Mouse (Mus musculus) cerebellum, postnatal 36 days (tissue): ENCODE measurements around the gene Ganc.

Source experiments
- DNase-seq, 2 experiments: peaks; one replicate each; pipeline ENCODE4 v3.0.0; 2021 to 2022; ENCODE audit warnings: mixed read lengths in 2 of 2

Gene Ganc

DNA sequence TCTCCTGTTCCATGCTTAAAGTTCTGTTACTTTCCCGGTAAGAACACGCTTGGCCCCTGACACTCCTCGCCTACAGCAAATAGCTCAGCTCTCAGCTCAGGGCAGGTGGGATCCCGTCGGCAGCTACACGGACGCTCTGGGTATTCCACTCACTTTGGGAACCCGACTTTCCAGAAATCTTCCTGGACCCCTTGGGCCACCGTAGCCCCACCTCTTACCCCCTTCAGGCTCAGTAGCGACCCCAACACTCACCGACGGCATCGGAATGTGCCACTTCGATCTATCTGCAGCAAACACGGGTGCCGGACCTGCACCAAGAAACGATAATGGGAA is at the start of gene Ganc:
Gene Ganc, plus strand, starts transcription at position 244 of the 333 bp plus-strand sequence.
- no peak for DNase-seq

DNA sequence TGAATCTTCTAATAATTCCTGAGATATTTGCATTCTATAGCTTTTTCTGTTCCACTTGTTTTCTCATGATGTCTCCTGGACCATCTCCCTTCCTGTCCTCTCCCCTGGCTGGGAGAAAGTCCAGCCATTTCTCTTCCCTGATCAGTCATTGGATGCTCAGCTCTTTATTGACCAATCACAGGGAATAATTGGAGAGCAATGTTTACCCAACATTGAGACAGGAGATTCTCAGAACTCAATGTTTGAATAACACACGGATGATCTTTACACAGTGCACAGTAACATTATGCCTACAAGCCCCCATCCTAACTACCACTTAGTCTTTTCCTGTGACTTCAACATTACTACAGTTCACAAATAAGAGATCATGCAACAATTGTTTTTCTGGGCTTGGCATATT is 43.3 kb upstream of the Ganc start:
- no peak for DNase-seq

DNA sequence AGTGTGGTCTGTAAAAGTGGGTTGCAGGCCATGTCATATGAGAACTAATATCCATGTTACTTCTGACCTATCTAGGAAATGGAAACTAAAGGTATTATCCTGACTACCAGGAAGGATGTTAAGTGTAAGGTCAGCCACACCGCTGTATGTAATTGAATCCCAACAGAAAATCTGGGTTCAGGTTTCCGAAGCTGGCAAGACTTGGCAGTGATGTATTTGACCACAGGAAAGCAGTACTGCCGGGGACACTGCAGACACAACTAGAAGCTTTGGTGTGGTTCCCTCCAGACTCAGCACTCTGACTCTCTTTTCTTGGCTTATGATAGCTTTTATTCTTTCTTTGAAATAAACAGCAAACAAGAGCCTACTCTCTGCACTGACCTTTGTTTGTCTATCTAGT is 37.2 kb upstream of the Ganc start:
- no peak for DNase-seq

DNA sequence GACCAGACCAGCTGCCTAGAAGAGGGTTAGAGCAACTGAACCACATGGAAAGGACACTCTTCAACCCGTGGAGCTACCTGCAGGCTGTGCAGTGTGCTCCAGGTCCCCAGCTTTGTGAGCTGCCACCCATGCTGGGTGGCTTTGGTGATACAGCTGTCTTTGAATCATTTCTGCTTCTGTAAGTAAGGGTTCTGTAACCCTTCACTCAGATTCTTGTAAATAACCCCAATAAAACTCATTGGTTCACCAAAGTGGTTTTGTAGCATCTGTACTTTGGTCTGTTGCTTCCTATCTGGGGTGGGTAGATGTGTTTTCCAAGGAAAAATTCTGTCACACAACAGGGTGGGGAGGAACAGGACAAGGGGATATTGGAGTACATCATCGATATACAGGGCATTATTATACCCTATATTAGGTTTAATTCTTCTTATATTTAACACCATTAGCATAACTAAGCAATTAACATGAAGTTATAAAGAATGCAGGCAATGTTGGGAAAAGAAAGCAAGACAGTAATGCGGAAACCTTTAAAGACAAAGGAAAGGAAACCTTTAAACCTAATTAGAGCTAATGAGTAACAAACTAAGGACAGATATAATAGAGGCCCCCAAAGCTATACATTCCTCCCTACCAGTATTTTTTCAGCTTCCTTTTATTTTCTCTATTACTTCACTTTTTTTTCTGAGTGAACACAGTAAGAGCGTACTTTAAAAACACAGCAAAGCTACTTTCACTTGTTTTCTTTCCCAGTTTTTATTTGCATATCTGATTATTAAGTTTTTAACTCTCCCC is 36.1 kb upstream of the Ganc start:
- DNase-seq: no peak

DNA sequence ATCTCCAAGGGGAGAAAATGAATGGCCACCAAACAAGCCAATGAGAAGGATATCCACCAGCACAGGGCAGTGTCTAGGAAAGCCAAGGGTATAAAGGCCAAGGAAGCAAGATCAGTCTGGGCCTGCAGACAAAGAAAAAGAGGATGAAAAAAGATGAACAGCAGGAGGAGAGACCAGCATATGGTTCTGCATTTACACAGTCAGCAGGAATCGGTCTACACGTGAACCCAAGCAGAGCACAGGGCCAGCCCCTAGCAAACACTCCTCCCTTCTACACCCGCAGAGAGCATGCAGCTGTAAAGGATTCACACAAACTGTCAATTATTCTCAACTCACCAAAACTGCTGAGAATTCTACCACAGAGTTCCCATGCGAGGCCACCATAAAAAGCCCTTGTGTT is 29.8 kb upstream of the Ganc start:
- peak; percentile 14 to 34 for DNase-seq

DNA sequence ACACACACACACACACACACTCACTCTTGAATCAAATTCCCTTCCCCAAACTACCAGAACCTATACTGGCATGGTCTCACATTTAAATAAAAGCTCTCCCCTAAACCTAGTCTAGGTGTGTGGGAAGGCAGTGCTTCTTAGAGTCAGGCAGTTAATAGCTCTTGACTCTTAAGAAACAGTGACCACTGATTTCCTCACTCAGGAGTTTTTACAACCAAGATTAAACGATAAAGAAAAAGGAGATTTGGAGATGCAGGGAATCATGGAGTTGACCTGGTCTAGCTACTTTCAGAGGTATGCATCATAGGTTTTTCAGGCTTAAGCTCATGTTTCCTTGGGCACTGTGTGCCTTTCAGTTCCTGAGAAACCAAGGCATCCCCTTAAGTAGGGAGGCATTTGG is 17.4 kb upstream of the Ganc start:
- no peak for DNase-seq

DNA sequence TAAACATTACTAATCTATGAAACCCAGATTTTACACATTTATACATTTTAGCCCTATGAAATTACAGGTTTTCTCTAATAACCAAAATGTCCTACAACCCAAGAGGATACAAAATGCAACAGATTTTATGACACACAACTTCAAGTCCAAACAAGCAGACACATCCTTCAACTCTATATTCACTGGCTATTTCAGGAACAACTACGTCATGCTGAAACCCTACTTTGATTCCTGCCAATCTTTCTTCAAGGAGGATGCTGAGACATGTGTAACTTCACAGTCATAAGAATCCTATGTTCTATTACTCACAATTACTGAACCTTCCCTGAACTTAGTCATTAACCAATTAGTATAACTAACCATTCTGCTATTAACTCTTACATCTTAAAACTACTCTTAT is 16.4 kb upstream of the Ganc start:
- DNase-seq: no peak

DNA sequence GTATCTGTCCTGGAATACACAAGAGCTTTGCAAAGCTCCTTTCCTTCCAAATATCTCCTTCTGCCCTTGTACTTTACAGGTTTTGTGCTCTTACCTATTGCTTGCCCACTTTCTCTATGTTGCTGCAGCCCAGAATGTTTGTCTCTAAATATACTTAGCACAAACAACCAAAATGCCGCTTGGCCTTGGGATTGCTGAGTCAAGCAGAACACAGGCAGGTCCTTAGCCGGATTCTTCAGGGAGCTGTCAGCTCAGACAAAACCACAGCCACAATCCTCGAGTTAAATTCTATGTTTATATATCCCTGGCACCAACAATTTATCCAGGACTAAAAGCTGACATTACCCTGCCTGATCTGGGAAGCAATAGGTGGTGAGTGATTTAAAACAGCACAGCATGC is 14.3 kb upstream of the Ganc start:
- no peak for DNase-seq

DNA sequence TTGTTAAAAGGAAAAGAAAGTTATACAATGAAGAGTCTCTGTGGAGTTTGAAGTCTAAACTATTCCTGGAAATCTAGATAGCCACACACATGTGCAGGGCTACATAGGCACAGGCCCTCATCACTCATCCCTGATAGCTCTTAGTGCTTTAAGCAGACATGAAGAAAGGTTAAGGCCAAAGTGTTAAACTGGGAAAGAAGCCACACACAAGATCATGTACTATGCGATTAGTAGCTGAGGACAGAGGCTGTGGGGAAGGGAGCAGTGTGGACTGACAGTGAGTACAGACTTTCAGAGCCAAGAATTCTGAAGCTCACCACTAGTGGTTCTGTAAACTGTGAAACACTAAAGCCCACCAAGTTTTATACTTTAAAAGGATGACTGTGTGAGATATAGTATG is 12.8 kb upstream of the Ganc start:
- no peak for DNase-seq

DNA sequence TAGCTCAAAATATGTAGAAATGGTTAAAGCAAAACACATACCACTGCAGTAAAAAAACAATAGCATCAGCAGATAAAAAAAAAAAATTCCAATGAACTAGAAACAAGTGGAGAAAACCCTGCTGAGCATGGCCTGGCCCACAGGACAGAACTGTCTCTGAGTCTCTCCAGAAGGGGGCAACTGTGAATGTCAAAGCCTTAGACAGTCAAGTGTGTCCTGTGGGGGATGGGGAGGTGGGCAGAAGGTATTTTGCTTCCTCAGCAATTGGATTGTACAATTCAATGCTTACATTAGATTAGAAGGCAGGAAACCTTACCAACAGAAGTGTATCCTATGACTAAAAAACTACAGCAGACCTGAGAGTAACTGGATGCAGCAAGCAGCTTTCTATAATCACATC is 11.3 kb upstream of the Ganc start:
- no peak for DNase-seq

DNA sequence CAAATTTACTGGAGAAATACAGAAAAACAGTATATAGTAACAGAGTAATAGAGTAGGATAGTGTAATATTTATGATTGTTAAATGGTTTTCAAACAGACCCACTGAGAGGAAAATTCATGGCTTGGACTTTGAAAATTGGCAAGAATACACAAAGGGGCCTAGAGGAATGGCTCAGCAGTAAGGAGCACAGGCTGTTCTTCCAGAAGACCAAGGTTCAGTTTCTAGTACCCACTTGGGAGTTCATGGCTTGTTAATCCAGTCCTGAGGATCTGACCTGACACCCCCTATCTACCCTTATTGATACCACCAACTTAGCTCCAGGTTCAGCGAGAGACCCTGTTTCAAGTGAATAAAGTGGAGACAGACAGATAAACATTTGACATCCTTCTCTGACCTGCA is 5.7 kb upstream of the Ganc start:
- DNase-seq: no peak

DNA sequence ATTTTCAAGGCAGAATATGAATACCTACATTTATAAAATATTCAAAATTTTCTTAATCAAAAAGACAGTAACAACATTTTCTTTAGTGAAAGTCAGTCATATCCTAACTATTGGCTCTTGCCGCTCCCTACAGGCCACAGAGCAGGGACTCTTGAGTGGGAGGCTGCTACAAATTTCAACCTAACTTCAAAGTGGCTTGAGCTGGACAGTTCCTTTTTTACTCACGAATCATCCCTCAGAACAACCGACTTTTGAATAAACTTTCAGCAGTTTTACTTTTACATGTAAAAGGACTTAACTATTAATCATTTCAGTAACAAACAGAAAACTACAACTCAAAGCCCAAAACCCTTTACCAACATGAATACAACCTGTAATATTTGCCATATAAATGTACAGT is 883 bp upstream of the Ganc start:
- no peak for DNase-seq

DNA sequence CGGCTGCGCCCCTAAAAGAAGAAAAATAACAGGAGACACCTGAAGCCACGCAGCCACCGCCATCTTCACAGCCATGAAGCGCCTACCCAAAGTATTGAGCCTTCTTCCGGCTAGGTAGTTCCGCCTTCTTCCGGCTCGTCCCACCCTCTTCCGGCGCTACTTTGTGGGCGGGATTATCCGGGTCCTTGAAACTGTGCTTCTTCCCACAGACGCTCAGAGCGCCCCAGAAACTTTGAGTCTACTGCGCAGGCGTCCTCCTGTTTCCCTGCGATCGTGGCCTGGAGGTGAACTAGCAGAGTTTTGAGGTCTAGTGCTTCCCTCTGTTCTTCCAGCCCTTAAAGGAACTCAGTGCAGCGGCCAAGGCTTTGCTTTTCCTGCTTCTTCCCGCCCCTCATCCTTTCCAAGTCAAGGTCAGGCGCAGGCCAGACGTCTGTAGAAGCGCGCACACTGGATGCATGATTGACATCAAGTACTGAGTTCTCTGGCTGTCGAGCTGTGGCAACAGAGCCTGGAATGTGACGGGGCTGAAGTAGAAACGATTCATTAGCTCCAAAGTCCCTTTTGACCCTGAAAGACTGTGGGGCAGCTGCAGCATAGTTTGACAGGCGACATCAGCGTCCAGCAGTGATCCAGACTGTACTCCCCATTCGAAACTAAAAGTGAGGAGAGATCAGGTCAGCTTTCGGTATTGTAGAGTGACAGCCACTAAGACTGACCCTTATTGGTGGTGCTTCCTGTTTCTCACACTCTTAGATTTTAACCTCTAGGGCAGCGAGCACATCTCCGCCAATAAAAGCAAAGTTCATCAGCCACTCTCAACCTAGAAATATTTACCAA is 508 bp downstream of the Ganc start, which contains the start of gene Tmem87a:
Gene Tmem87a, minus strand, starts transcription at position 128 of the 837 bp plus-strand sequence.
- DNase-seq: peak; percentile 94 to 95

DNA sequence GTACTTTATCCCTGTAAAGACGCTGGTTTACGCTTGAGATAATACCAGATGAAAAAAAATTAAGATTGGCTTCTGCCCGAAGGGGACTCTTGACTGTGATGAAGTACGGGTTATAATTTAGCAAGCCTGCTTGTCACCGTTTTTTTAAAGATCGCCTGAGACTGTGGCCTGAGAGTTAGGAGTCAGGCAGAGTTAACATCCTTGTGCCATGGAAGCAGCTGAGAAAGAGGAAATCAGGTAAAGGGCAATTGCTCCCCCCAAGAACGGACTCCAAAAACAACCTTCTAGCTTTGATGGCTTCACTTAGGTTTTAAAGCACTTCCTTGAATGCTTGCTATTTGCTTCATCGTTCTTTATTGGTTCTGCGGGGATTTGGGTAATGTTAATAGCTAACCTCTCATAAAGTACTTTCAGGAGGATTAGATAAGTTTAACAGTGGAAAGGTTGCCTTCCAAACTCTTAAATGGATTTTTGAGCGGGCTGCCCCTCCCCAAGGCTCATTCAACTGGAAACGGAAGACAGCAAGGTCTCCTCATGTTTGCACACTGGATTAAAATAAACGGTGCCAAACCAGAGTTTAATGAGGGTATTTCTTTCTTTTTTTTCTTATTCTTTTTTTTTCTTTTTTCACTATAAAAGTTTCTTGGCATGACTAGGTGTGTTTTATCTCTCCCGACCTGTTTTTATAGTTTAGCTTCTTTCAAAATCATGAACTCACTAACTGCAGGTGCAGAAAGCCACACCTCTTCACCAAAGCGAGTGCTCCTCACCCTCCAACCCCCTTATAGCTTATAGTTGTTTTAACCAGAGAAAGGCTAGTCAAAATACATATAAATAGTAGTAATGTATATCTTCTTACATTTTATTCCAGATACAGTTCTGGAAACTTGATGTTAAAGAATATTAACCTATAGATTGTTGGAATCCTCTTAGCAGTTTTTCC is 1.4 kb downstream of the Ganc start:
- DNase-seq: peak in 1 of 2 experiments; percentile 22

DNA sequence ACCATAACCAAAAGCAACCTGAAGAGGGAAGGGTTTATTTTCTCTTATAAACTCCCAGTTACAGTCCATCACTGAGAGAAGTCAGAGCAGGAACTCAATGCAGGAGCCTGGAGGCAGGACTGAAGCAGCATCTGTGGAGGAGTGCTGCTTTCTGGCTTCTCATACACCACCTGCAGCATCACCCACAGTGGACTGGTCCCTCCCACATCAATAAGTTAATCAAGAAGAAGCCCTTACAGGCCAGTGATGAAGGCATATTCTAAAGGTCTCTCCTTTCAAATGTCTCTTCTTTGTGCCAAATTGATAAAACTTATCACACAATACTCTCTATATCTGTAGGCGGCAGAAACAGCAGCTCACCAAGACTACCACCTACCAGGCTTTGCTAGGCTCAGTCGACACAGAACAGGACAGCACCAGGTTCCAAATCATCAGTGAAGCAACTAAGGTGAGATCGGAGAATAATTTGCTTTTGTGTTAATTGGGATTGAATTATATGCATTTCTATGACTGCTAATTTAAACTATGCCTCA is 7.5 kb downstream of the Ganc start:
- DNase-seq: no peak

DNA sequence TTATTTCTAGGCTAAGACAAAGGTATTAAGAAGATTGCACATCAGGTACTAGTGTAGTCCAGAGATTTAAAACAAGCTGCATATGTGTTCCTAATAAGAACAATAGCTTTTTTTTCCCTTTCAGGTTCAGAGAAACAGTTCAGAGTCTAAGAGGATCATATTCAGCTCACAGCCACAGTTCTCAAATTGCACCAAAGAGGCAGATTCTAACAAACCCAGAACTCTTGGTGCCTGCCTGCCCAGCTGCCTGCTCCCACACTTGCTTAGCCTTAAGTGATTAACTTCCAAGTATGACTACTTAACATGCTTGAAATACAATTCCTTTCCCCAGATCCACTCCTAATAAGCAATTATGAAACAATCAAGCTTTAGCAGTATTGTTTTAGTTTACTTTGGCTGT is 10.4 kb downstream of the Ganc start:
- no peak for DNase-seq

DNA sequence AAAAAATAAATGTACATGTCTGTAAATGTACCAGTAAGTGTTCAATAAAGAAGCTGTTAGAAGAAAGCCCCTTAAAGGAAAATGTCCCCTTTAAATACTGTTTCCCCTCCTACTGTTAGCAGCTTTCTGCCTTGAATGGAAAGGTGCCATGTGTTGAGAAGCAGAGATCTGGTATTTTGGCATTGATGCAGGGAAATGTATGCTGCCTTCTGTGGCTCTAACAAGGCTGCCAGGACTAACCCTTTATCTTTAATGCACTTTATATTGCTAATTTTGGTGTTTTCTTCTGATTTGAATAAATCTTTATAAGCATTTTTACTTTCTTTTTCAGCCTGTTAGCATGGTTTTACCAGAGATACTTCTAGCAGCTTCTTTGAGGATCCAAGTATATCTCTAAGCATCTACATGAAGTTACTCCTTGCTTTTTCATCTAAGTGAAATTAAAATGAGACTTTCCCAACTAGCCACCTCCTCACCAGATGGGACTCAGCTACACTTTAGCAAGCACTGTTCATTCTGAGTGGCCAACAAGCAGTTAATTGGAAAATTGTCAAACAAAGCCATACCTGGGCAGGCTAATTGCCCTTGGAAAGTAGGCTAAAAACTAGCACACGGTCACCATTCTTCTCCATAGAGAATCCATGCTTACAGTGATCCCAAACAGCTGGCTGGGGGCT is 11.2 kb downstream of the Ganc start:
- peak; percentile 30 to 31 for DNase-seq

DNA sequence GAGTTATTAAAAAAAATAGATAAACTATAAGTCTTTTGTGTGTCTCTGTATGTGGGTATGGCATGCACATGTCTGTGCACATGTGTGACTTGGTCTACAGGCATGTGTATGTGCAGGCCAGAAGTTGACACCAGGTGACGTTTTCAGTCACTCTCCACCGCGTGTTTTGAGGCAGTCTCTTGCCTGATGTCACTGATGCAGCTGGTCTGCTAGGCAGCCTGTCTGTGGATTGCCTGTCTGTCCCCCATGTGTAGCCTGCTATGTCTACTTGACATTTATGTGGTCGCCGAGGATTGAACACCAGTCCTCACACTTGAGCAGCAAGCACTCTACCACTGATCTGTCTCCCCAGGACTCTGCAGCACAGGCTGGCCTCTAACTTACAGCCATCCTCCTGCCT is 20.7 kb downstream of the Ganc start:
- no peak for DNase-seq

DNA sequence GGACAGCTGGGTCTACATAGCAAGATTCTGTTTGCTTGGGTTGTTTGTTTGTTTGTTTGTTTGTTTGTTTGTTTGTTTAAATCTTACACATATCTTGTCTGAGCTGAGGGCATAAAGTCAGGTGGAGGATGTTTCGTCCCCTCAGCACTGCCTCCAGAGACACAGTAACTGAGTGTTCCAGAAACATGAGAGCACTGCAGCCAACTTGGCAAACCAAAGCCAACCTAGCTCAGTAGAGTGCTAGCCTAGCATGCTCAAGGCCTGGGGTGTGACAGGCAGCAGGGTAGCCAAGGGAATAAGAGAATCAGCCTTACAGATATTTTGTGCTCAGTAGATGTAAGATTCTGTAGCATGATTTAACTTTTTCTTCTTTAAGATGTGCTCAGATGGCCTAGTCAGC is 40.8 kb downstream of the Ganc start:
- DNase-seq: no peak

DNA sequence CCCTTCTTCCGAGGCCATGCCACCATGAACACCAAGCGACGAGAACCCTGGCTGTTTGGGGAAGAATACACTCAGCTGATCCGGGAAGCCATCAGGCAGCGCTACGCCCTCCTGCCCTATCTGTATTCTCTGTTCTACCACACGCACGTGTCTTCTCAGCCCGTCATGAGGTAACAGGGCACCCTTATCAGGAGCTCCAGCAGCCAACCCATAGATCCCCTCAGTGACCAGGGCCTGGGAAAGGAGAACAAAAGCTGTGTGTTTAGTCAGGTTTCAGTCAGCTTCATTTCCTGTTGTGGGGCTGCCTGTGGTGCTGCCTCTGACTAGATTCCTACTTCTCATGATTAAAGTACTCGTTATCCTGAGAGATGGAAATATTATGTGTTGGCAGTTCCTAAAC is 42.7 kb downstream of the Ganc start:
- DNase-seq: no peak

DNA sequence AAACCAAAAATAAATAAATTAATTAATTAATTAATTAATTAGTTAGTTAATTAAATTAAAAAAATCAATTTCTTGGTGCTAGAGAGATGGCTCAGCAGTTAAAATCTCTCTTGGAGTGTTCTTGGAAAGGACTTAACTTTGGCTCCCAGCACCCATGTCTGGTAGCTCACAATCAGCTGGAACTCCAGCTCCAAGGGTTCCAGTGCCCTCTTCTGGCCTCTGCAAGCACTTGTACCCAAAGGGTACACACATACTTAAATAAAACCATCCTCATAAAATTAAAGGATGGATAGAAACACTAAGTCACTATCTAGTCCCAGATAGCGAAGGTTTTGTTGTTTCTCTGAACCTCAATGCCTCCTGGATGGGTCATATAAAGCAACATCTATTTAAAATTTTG is 43.6 kb downstream of the Ganc start:
- DNase-seq: no peak

DNA sequence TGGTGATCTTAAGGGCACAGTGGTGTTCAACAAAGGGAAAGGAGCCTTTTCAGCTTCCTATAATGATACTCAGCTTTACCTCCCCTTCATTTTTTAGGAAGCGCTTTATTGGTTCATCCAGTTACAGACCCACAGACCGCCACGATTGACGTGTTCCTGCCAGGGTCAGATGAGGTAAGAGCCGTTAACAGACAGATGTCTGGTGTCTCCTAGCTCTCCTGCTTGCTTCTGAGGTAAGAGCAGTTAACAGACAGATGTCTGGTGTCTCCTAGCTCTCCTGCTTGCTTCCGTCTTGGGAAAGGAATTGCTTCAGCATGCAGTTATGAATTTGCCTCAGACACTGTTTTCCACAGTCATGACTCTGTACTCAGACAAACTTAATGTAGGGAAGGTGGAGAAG is 47.0 kb downstream of the Ganc start:
- DNase-seq: no peak
